Mouse (Mus musculus) left cerebral cortex, postnatal 10 days (tissue): ENCODE measurements around the gene Paxbp1. TPM values are rescaled to one million over a fixed set of nuclear protein-coding genes. Genes with fewer than 3 reads are reported as not detected.

ENCODE experiments used
- DNase-seq, 2 experiments: peaks; one replicate each; pipeline ENCODE4 v3.0.0; 2021 to 2022; ENCODE audit warnings: low spot score in 2 of 2, mixed read lengths in 1 of 2; ENCODE audit errors: extremely low spot score in 1 of 2
- intact Hi-C: fragments of 180-260 bp; cut with DNase I; formaldehyde crosslinking; loops from one replicate; pipeline ENCODE4 v1.15.1; 2025
- total RNA-seq, 2 experiments: library from RNA; stranded (reverse); gene quantifications; 2 replicates each; pipeline ENCODE4 v1.2.3; 2021

Paxbp1 gene
- total RNA-seq, 2 experiments from 2014 or later: 57.1 to 57.5 TPM

- DNase-seq: no peak
- intact Hi-C loops: no loop called here
Observed at GRCm38 (mm10) chr16:91057261-91057660, 12.9 kb upstream of the Paxbp1 start.

GRCm38 (mm10) chr16:91056043-91056821, 11.9 kb upstream of the Paxbp1 start:
- intact Hi-C loops: no loop called here

GRCm38 (mm10) chr16:91055150-91055549, 10.8 kb upstream of the Paxbp1 start:
- DNase-seq: no peak
- intact Hi-C loops: no loop called here

More at GRCm38 (mm10) chr16:91056043-91056821, 11.9 kb upstream of the Paxbp1 start:
- no peak for DNase-seq

- DNase-seq: no peak
- intact Hi-C loops: no loop called here
Observed at GRCm38 (mm10) chr16:91053599-91053998, 9.3 kb upstream of the Paxbp1 start.

GRCm38 (mm10) chr16:91045511-91045910, 1.2 kb upstream of the Paxbp1 start:
- peak; percentile 23 to 67 for DNase-seq
- intact Hi-C loops: no loop called here

- DNase-seq: peak; percentile 20 to 85
- intact Hi-C loops: no loop called here
Observed at GRCm38 (mm10) chr16:91043461-91044248, 688 bp downstream of the Paxbp1 start.

GRCm38 (mm10) chr16:91042640-91043039, 1.7 kb downstream of the Paxbp1 start:
- DNase-seq: no peak
- intact Hi-C loops: no loop called here

GRCm38 (mm10) chr16:91035866-91036265, 8.5 kb downstream of the Paxbp1 start:
- intact Hi-C loops: no loop called here
- no peak for DNase-seq

- DNase-seq: no peak
- intact Hi-C loops: loop anchor here (5.0 kb wide), 1 partner anchor 58 kb away; no protein-coding TSS in a partner anchor
Observed at GRCm38 (mm10) chr16:91030751-91031150, 13.6 kb downstream of the Paxbp1 start.

- intact Hi-C loops: loop anchor here (5.0 to 10.0 kb wide), 3 partner anchors 58 to 645 kb away; no protein-coding TSS in a partner anchor
- no peak for DNase-seq
Observed at GRCm38 (mm10) chr16:91029901-91030300, 14.4 kb downstream of the Paxbp1 start.

GRCm38 (mm10) chr16:91029161-91029743, 15.1 kb downstream of the Paxbp1 start:
- DNase-seq: no peak
- intact Hi-C loops: loop anchor here (10.0 kb wide), 2 partner anchors 254 to 646 kb away; no protein-coding TSS in a partner anchor

GRCm38 (mm10) chr16:91026290-91026689, 18.1 kb downstream of the Paxbp1 start:
- intact Hi-C loops: loop anchor here (10.0 kb wide), 2 partner anchors 251 to 649 kb away; no protein-coding TSS in a partner anchor

GRCm38 (mm10) chr16:91023384-91023783, 21.0 kb downstream of the Paxbp1 start:
- intact Hi-C loops: loop anchor here (10.0 kb wide), 2 partner anchors 249 to 651 kb away; no protein-coding TSS in a partner anchor
- DNase-seq: no peak

More at GRCm38 (mm10) chr16:91026290-91026689, 18.1 kb downstream of the Paxbp1 start:
- no peak for DNase-seq

- intact Hi-C loops: loop anchor here (10.0 kb wide), 2 partner anchors 246 to 654 kb away; no protein-coding TSS in a partner anchor
- DNase-seq: no peak
Observed at GRCm38 (mm10) chr16:91020842-91021483, 23.4 kb downstream of the Paxbp1 start.

GRCm38 (mm10) chr16:91019476-91019875, 24.9 kb downstream of the Paxbp1 start:
- no peak for DNase-seq
- intact Hi-C loops: loop anchor here (10.0 kb wide), 1 partner anchor 65 kb away; no protein-coding TSS in a partner anchor

GRCm38 (mm10) chr16:91015761-91016160, 28.6 kb downstream of the Paxbp1 start:
- no peak for DNase-seq
- intact Hi-C loops: loop anchor here (2.0 to 10.0 kb wide), 2 partner anchors 17 to 61 kb away; no protein-coding TSS in a partner anchor

- DNase-seq: no peak
- intact Hi-C loops: loop anchor here (10.0 kb wide), 1 partner anchor 57 kb away; no protein-coding TSS in a partner anchor
Observed at GRCm38 (mm10) chr16:91011847-91012246, 32.5 kb downstream of the Paxbp1 start.

- peak; percentile 87 to 95 for DNase-seq
Observed at GRCm38 (mm10) chr16:91011021-91011683, 33.2 kb downstream of the Paxbp1 start, which contains the start of gene Synj1. TSS of gene Synj1 (minus strand) at chr16:91011308.

More at GRCm38 (mm10) chr16:91011021-91011683, 33.2 kb downstream of the Paxbp1 start, which contains the start of gene Synj1:
- intact Hi-C loops: loop anchor here (10.0 kb wide), 1 partner anchor 56 kb away; no protein-coding TSS in a partner anchor
